Mouse (Mus musculus) 3T3-L1 (cell line): ENCODE data around the gene Lcn5.
"Not testable (repeated sequence)": the region's sequence is repeated elsewhere in the genome, so short reads cannot be mapped to it uniquely, and the experiment has no call there.

ENCODE experiments used
- DNase-seq: peaks from one replicate; pipeline ENCODE4 v3.0.0-alpha.2; 2015; ENCODE audit warnings: low read depth, low spot score

Gene Lcn5

GRCm38 (mm10) chr2:25676486-25676885 is 18.7 kb downstream of the Lcn5 start, which contains the start of gene Lcn6:
Gene Lcn6, plus strand, starts transcription at chr2:25676786.
- no peak for DNase-seq

- no peak for DNase-seq
Observed at GRCm38 (mm10) chr2:25679559-25679958, 21.8 kb downstream of the Lcn5 start.

- no peak for DNase-seq
Observed at GRCm38 (mm10) chr2:25682426-25682825, 24.7 kb downstream of the Lcn5 start, which contains the start of gene Lcn10. Gene Lcn10, plus strand, starts transcription at chr2:25682726.

DNA sequence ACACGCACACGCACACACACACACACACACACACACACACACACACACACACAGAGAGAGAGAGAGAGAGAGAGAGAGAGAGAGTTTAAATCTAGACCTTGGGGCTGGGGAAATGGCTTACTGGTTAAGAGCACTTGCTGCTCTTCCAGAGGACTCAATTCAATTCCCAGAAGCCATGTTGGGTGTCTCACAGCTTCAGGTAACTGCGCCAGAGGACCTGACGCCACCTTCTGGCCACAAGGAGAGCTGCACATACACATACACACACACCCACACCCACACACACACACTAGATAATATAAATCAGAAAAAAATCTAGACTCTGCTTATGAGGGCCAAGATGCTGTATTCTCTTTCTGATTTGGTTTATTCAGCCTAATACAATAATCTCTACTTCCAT is 29.2 kb downstream of the Lcn5 start:
- DNase-seq, result no peak

GRCm38 (mm10) chr2:25694605-25695004 is 36.9 kb downstream of the Lcn5 start:
- DNase-seq, result peak; percentile 83

GRCm38 (mm10) chr2:25696951-25697350 is 39.2 kb downstream of the Lcn5 start:
- DNase-seq, result no peak

DNA sequence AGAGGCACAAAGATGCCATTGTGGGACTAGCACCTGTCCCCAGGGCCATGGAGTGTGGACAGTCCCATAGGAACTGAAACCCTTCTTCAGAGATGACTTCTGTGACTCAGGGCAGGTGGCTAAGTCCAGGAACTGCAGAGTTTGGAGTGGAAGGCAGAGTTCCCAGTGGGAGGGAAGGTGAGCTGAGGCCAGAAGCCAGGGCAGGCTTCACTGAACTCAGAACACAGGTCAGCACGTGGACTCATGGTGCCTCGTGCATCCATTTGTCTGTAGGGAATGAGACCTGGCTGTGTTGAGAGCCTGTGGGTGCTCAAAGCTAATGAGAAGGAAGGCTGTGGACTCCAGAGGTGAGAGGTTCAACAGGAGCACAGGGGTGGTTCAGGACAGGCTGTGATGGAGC is 40.9 kb downstream of the Lcn5 start:
- DNase-seq, result no peak

GRCm38 (mm10) chr2:25699743-25700142 is 42.0 kb downstream of the Lcn5 start, which contains the start of gene Obp2a:
Gene Obp2a, plus strand, starts transcription at chr2:25700043.
- not testable (repeated sequence) for DNase-seq

GRCm38 (mm10) chr2:25701001-25701400 is 43.2 kb downstream of the Lcn5 start:
- no peak for DNase-seq

DNA sequence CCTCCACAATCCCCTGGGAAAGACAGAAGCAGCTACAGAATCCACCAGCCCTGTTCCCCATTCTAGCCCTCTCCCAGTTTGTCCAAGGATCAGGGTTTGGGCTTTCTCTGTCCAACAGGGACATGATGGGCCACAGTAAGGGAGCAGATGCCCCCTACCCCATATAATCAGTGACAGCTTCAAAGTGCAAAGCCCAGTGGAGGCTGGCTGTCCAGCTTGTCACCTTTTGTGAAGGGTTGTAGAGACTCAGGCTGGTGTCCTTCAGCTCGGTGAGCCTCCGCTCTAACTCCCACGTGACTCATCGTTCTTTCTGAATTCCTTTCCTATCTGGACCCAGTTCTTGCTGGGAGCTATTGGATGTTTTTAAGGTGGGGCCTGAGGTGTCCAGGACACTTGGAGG is 46.0 kb downstream of the Lcn5 start:
- no peak for DNase-seq

- no peak for DNase-seq
Observed at GRCm38 (mm10) chr2:25706643-25707481, 49.1 kb downstream of the Lcn5 start, which contains the start of gene Bmyc. Gene Bmyc, plus strand, starts transcription at chr2:25706739.

DNA sequence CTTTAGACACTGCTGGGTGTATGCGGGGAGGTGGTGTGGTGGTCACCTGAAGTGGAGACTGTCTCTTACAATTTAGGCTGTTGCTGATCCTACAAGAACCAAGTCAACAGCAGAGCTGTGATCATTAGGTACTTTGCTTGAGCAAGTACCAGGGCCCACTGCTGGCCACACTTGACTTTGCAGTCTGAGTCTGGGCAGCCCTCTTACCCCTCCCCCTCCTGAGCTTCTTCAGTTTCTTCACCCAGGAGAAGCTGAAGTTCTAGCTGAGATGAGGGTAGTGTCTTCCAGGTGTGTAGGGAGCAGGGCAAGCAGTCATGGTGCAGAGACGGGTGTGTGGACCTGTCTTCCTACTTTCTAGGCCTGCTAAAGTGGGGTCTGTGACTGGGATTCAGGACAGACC is 50.4 kb downstream of the Lcn5 start:
- DNase-seq, result no peak

DNA sequence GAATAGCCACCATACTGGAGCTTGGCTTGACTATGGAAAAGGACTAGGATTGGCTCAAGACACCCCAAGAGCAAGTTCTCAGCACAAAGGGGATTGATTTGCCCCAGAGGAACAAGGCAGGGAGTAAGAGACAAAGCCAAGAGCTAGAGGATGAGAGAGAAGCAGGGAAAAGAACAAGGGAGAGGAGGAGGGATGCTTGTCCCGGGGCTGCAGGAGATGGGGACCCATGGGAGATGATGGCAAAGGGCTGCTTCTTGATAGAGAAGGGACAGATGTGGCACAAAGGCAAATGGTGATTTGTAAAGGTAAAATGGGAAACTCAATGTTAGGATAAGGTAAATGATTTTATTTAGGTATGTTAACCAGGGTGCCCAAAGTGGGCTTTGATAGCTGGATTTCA is 51.3 kb downstream of the Lcn5 start:
- not testable (repeated sequence) for DNase-seq

- not testable (repeated sequence) for DNase-seq
Observed at GRCm38 (mm10) chr2:25709791-25710190, 52.0 kb downstream of the Lcn5 start.
